7 mouse cellular contexts compared by ENCODE assay signal in genomic region chr10:40024554-40025428, GRCm38 (mm10). TPM values are rescaled to one million over a fixed set of nuclear protein-coding genes. Genes with fewer than 3 reads are reported as not detected.
DNase-seq lines count a peak whose midpoint lies in the region; ATAC-seq and TF ChIP-seq lines count a peak whose summit lies in the region.

Mfsd4b1 (minus strand) TSS chr10:40025268.

- DNase-seq in heart, embryonic 10.5 days (ENCODE audit: low spot score): peak; percentile 94
- peak; percentile 93 for DNase-seq in limb, embryonic 14.5 days (ENCODE audit: low spot score)
- DNase-seq in spleen, postnatal 10 days (ENCODE audit: low spot score in 2 of 2): peak; percentile 13 to 70

- no peak within 1 kb of the TSS for H3K27ac ChIP-seq in bone marrow macrophage, adult 2 months (ENCODE audit: insufficient read depth, low read depth, low read length)
- H3K27ac ChIP-seq in embryonic fibroblast, embryonic 13.5 days (ENCODE audit: insufficient read depth, low read length): no peak within 1 kb of the TSS
- H3K27ac ChIP-seq in heart, embryonic 10.5 days: peak within 1 kb of the TSS; percentile 83
- H3K27ac ChIP-seq in kidney, embryonic 14.5 days (ENCODE audit: low read depth, low read length): peak within 1 kb of the TSS; percentile 55; the same call in 1 of the 2 replicates
- peak within 1 kb of the TSS; percentile 65 for H3K27ac ChIP-seq in limb, embryonic 14.5 days (replicated peaks; ENCODE audit: low read depth, low read length)
- H3K27ac ChIP-seq in midbrain, embryonic 16.5 days (ENCODE audit: low read length): peak within 1 kb of the TSS; percentile 93

- H3K4me3 ChIP-seq in bone marrow macrophage, adult 2 months (ENCODE audit: insufficient read depth, low read length): peak within 1 kb of the TSS; percentile 66
- peak within 1 kb of the TSS; percentile 50 for H3K4me3 ChIP-seq in embryonic fibroblast, embryonic 13.5 days (ENCODE audit: insufficient read depth, low read length)
- H3K4me3 ChIP-seq in heart, embryonic 10.5 days: peak within 1 kb of the TSS; percentile 78
- H3K4me3 ChIP-seq in kidney, embryonic 14.5 days (ENCODE audit: low read length): peak within 1 kb of the TSS; percentile 63
- peak within 1 kb of the TSS; percentile 64 for H3K4me3 ChIP-seq in limb, embryonic 14.5 days (replicated peaks; ENCODE audit: low read length)
- H3K4me3 ChIP-seq in midbrain, embryonic 16.5 days (ENCODE audit: low read depth, low read length): peak within 1 kb of the TSS; percentile 71

- no peak for TF ChIP-seq CTCF in bone marrow macrophage, adult 2 months (IDR thresholded peaks at IDR 0.05; ENCODE audit: low read depth, low read length)
- no peak for TF ChIP-seq CTCF in embryonic fibroblast, embryonic 13.5 days (IDR thresholded peaks at IDR 0.05; ENCODE audit: borderline replicate concordance, insufficient read depth, low read length)

- H3K36me3 ChIP-seq in heart, embryonic 10.5 days: no peaks in the 10 kb centered on the region
- no peaks in the 10 kb centered on the region for H3K36me3 ChIP-seq in kidney, embryonic 14.5 days (ENCODE audit: control insufficient read depth, insufficient read depth, low read length)
- no peaks in the 10 kb centered on the region for H3K36me3 ChIP-seq in limb, embryonic 14.5 days (ENCODE audit: control insufficient read depth, insufficient read depth, low read length)
- no peaks in the 10 kb centered on the region for H3K36me3 ChIP-seq in midbrain, embryonic 16.5 days (ENCODE audit: control insufficient read depth, insufficient read depth, low read length)

- peak; percentile 96 for ATAC-seq in kidney, embryonic 14.5 days (ENCODE audit: low FRiP score, low TSS enrichment)
- peak; percentile 92 for ATAC-seq in limb, embryonic 14.5 days (ENCODE audit: low FRiP score, low read depth)
- ATAC-seq in midbrain, embryonic 16.5 days: peak; percentile 99

- H3K27me3 ChIP-seq in heart, embryonic 10.5 days (ENCODE audit: insufficient read depth, poor library complexity, severe bottlenecking): peaks cover 16% of the 10 kb centered on the region; the same call in 1 of the 2 replicates
- H3K27me3 ChIP-seq in kidney, embryonic 14.5 days (ENCODE audit: control insufficient read depth, insufficient read depth, low read length): no peaks in the 10 kb centered on the region
- no peaks in the 10 kb centered on the region for H3K27me3 ChIP-seq in limb, embryonic 14.5 days (ENCODE audit: control insufficient read depth, insufficient read depth, low read length)
- H3K27me3 ChIP-seq in midbrain, embryonic 16.5 days (ENCODE audit: control insufficient read depth, insufficient read depth, low read depth, low read length): peaks cover 4% of the 10 kb centered on the region

- no peak for TF ChIP-seq POLR2A in bone marrow macrophage, adult 2 months (IDR thresholded peaks at IDR 0.05; ENCODE audit: borderline replicate concordance, low read depth, low read length)
- peak; percentile 64 for TF ChIP-seq POLR2A in embryonic fibroblast, embryonic 13.5 days (IDR thresholded peaks at IDR 0.05; ENCODE audit: low read depth, low read length)
- TF ChIP-seq POLR2A in limb, embryonic 14.5 days (IDR thresholded peaks at IDR 0.05; ENCODE audit: borderline replicate concordance, extremely low read depth, insufficient read depth, insufficient read length): 0 out of 2 replicates have a peak, but pooled peaks have one; percentile 8

- H3K4me1 ChIP-seq in bone marrow macrophage, adult 2 months (ENCODE audit: control insufficient read depth, insufficient read depth, low read length): peaks cover 18% of the 10 kb centered on the region
- H3K4me1 ChIP-seq in embryonic fibroblast, embryonic 13.5 days (ENCODE audit: control insufficient read depth, insufficient read depth, low read length): no peaks in the 10 kb centered on the region
- H3K4me1 ChIP-seq in heart, embryonic 10.5 days: peaks cover 10% of the 10 kb centered on the region; the same call in 1 of the 2 replicates
- H3K4me1 ChIP-seq in kidney, embryonic 14.5 days (ENCODE audit: control insufficient read depth, insufficient read depth, low read length): no peaks in the 10 kb centered on the region
- 0 out of 2 replicates have a peak, but pooled peaks cover 4% of the 10 kb centered on the region for H3K4me1 ChIP-seq in limb, embryonic 14.5 days (ENCODE audit: control insufficient read depth, insufficient read depth, low read length)
- H3K4me1 ChIP-seq in midbrain, embryonic 16.5 days (ENCODE audit: control insufficient read depth, insufficient read depth, low read length): peaks cover 10% of the 10 kb centered on the region

- WGBS in heart, embryonic 10.5 days: under 1% methylated on average over 46 of the region's 46 CpGs
- WGBS in kidney, embryonic 14.5 days: 1% methylated on average over 41 of the region's 46 CpGs
- under 1% methylated on average over 42 of the region's 46 CpGs for WGBS in limb, embryonic 14.5 days
- under 1% methylated on average over 44 of the region's 46 CpGs for WGBS in midbrain, embryonic 16.5 days

- H3K4me2 ChIP-seq in kidney, embryonic 14.5 days (replicated peaks; ENCODE audit: low read depth, low read length): peak within 1 kb of the TSS; percentile 98
- peak within 1 kb of the TSS; percentile 98 for H3K4me2 ChIP-seq in limb, embryonic 14.5 days (replicated peaks; ENCODE audit: low read depth, low read length, severe bottlenecking)
- H3K4me2 ChIP-seq in midbrain, embryonic 16.5 days (ENCODE audit: low read length): peak within 1 kb of the TSS; percentile 86

- peak within 1 kb of the TSS; percentile 58 for H3K9ac ChIP-seq in kidney, embryonic 14.5 days (ENCODE audit: low read depth, low read length)
- H3K9ac ChIP-seq in limb, embryonic 14.5 days (ENCODE audit: low read depth, low read length, severe bottlenecking): peak within 1 kb of the TSS; percentile 67
- H3K9ac ChIP-seq in midbrain, embryonic 16.5 days (ENCODE audit: low read depth, low read length): peak within 1 kb of the TSS; percentile 87

- no peaks in the 10 kb centered on the region for H3K9me3 ChIP-seq in heart, embryonic 10.5 days
- peaks cover 6% of the 10 kb centered on the region; the same call in 1 of the 2 replicates for H3K9me3 ChIP-seq in kidney, embryonic 14.5 days (ENCODE audit: control insufficient read depth, low read length)
- H3K9me3 ChIP-seq in limb, embryonic 14.5 days (ENCODE audit: control insufficient read depth, low read length): no peaks in the 10 kb centered on the region
- no peaks in the 10 kb centered on the region; the same call in 1 of the 2 replicates for H3K9me3 ChIP-seq in midbrain, embryonic 16.5 days (replicated peaks; ENCODE audit: control insufficient read depth, low read length, poor library complexity, severe bottlenecking)

RNA-seq across cellular contexts. Expression of gene Mfsd4b1, which starts in this region (rescaled TPM):
- polyA plus RNA-seq in bone marrow macrophage, adult 2 months (2012; ENCODE audit: insufficient read depth, insufficient read length, missing spikeins): not detected in 2 replicates
- polyA plus RNA-seq in embryonic fibroblast, embryonic 13.5 days (2011; ENCODE audit: insufficient read length, low read depth, missing spikeins): 0.19 TPM in 1 of 2 replicates, not detected in the other
- 0.18 and 0.22 TPM in 2 replicates for polyA plus RNA-seq in heart, embryonic 10.5 days (2016; fragmentation: Nextera tagmentation; extraction: Ambion mirVana)
- 0.40 and 1.5 TPM in 2 replicates for polyA plus RNA-seq in kidney, embryonic 14.5 days (2014; fragmentation: Nextera tagmentation; extraction: Ambion mirVana)
- 0.16 and 0.20 TPM in 2 replicates for polyA plus RNA-seq in limb, embryonic 14.5 days (2012; rRNA removed)
- polyA plus RNA-seq in limb, embryonic 14.5 days (2014; fragmentation: Nextera tagmentation; extraction: Ambion mirVana): 0.15 and 0.17 TPM in 2 replicates
- 0.48 and 0.72 TPM in 2 replicates for polyA plus RNA-seq in midbrain, embryonic 16.5 days (2015; fragmentation: Nextera tagmentation; extraction: Ambion mirVana)

Comparison
In these comparisons a context has a peak if more than half of its experiments do, and no peak if none do; other contexts are left out.
1. Peak in DNase-seq, H3K4me3 ChIP-seq and H3K27ac ChIP-seq in heart, embryonic 10.5 days; RNA of the gene not detected or under 1 TPM.
2. Peak in DNase-seq, ATAC-seq, H3K4me3 ChIP-seq, H3K27ac ChIP-seq, H3K9ac ChIP-seq and H3K4me2 ChIP-seq in limb, embryonic 14.5 days; RNA of the gene not detected or under 1 TPM.
3. Peak in ATAC-seq, H3K4me3 ChIP-seq, H3K27ac ChIP-seq, H3K9ac ChIP-seq and H3K4me2 ChIP-seq in midbrain, embryonic 16.5 days; RNA of the gene not detected or under 1 TPM.
4. DNase-seq: peak in every context shown above with its lines; median percentile 94 in heart, embryonic 10.5 days; 93 in limb, embryonic 14.5 days; 42 in spleen, postnatal 10 days.